Mouse (Mus musculus): ENCODE results near the gene Ovgp1.

GRCm38 (mm10) chr3:105958974-105959580, 14.4 kb upstream of the Ovgp1 start, which contains the start of gene Wdr77:
- TF ChIP-seq CTCF (IDR thresholded peaks at IDR 0.05; ENCODE audit: control insufficient read depth, insufficient read depth, insufficient replicate concordance, low read depth, low read length) (no peak), POLR2A (IDR thresholded peaks at IDR 0.05; ENCODE audit: control insufficient read depth, low read depth, low read length) (peak; percentile 98)

All from testis, adult 2 months (tissue).